In genomic region chr10:85657886-85658285, GRCm38 (mm10) we compare ENCODE assay signal across 9 mouse cellular contexts.
"Had no signal": no experiment of that assay in that cellular context is flagged by ENCODE, and none has a peak within 500 bp of the region (broad histone marks: within the 10 kb centered on the region; RNA-seq: fewer than 3 reads in every experiment).

No protein-coding gene starts in this region.

- H3K4me3 ChIP-seq: midbrain, embryonic 10.5 days; midbrain, embryonic 12.5 days; myocyte; neural tube, embryonic 13.5 days; stomach, embryonic 15.5 days had no signal

- ATAC-seq: midbrain, embryonic 16.5 days had no signal

- H3K9me3 ChIP-seq: midbrain, embryonic 10.5 days; midbrain, embryonic 12.5 days; neural tube, embryonic 13.5 days; stomach, embryonic 15.5 days had no signal

- H3K36me3 ChIP-seq: midbrain, embryonic 10.5 days; midbrain, embryonic 12.5 days; stomach, embryonic 15.5 days had no signal

- H3K4me1 ChIP-seq: midbrain, embryonic 10.5 days; midbrain, embryonic 12.5 days had no signal

- H3K27me3 ChIP-seq: midbrain, embryonic 12.5 days; neural tube, embryonic 13.5 days; stomach, embryonic 15.5 days had no signal

- H3K27ac ChIP-seq: liver, embryonic 14.5 days; midbrain, embryonic 10.5 days; midbrain, embryonic 12.5 days; neural tube, embryonic 13.5 days; stomach, embryonic 15.5 days; stomach, postnatal 0 days had no signal

- H3K4me2 ChIP-seq: lung, embryonic 14.5 days; midbrain, embryonic 12.5 days; neural tube, embryonic 13.5 days; stomach, embryonic 15.5 days had no signal

- H3K9ac ChIP-seq: liver, embryonic 14.5 days; lung, embryonic 14.5 days; midbrain, embryonic 12.5 days; neural tube, embryonic 13.5 days; stomach, embryonic 15.5 days had no signal
